Mouse (Mus musculus) granulocyte monocyte progenitor cell, adult 5-6 weeks (primary cell): ENCODE data around the gene Igbp1. TPM values are rescaled to one million over a fixed set of nuclear protein-coding genes. Genes with fewer than 3 reads are reported as not detected.
A peak's percentile ranks its signal among the peaks of the same experiment; 100 is the strongest.

ENCODE experiments used
- ATAC-seq: replicated peaks from 2 replicates; pipeline ENCODE4 v1.8.0; 2016; ENCODE audit warnings: mild to moderate bottlenecking, moderate TSS enrichment, inconsistent platforms; ENCODE audit not compliant: poor library complexity, severe bottlenecking
- total RNA-seq, 2 experiments: library from RNA; stranded (forward) in 1 of 2; stranded (reverse) in 1 of 2; fragments of 200-712, 200-1000 nt in 1 of 2; fragments of >200 nt in 1 of 2; fragmentation: Nextera tagmentation in 1 of 2; gene quantifications; 2 replicates each; pipeline ENCODE4 v1.2.3; 2014 to 2017

The Igbp1 gene
- total RNA-seq (2014; fragmentation: Nextera tagmentation) (74.5 and 104 TPM in 2 replicates), total RNA-seq (2017) (98.4 and 104 TPM in 2 replicates)

DNA sequence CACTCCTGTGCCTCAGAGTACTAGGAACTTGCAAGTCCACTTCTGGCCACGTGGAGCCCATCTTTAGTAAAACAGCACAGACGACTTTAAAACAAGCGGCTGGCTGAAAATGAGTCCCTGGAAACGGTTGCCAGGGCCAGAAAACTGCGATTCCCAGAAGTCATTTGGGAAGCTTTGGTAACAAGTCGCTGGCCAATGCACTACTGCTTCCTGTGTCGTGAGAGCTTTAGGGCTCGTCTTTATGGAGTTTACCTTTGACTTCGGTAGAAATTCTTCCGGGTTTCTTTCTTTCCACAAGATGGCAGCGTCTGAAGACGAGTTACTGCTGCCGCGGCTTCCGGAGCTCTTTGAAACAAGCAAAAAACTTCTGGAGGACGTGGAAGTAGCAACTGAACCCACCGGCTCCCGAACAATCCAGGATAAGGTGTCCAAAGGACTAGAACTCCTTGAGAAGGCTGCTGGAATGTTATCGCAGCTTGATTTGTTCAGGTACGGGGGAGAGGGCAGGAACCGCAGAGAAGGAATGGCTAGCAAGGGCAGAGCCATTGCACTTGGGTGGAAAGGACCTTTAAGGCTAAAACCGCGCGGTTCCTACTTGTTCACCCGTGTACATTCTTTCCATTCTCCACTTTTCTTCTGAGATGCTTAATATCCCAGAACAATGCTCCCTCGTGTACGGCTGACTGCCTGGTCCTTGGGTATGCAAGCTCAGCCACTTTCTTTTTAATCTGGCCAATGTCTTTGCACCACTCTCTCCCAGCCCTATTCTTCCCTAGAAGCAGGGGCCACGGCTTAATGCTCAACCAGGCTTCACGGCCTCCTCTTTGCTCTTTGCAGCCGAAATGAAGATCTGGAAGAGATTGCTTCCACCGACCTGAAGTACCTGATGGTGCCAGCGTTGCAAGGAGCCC lies at the start of gene Igbp1:
Gene Igbp1 (plus strand): TSS at position 224 of the 911 bp plus-strand sequence.
- ATAC-seq: peak; percentile 93

DNA sequence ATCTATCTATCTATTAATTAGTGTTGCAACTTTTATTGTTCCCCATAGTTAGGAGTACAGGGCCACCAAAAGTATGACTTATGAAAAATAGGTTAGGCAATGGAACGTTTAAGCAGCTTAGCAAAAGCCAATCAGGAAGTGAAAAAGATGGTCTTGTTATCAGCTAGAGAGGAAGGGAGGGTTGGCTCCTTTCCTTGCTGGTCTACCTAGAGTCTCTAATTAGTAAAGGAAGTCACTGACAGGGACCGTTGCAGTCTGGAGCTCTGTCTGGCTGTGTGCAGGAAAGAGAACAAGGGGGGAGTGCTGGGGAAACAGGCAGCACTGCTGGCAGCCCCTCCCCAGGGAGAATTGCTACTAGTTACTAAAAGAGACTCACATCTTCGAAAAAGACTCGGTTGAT lies 26.0 kb upstream of the Igbp1 start:
- peak; percentile 88 for ATAC-seq

DNA sequence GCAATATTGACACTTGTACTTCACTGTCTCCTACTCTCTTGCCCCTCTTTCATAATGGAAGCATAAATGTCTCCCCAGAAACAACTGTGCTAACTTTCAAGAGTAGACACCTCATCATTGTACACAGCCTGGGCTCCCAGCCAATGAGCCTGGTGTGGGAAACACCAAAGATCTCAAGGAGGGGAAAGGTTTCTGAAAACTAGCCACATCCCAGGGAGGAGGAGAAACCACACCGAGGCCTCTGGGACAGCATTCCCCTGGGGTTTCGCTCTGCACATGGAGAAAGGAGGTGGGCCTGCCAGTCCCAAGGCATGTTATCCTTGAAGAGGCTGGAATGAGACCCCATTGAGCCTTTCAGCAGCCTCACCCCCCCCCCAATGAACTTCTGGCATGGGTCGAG lies 24.0 kb upstream of the Igbp1 start:
- no peak for ATAC-seq

DNA sequence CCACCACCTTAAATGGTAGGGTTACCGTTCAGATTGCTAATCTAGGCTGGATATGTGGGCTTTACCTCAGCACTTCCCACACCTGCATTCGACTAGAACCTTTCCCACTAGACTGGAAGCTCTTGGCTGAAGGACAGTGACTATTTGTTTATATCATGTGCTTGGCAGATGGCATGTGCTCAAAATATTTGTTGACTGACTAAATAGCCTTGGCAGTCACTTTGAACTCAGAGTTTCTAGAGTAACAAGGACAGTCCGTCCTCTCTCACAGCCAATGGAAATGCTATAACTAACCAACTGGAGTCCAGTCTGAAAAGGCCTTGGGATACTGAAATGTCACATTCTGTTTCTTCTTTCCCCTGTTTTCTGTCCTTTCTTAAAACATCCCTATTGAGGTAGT lies 22.6 kb upstream of the Igbp1 start:
- no peak for ATAC-seq

DNA sequence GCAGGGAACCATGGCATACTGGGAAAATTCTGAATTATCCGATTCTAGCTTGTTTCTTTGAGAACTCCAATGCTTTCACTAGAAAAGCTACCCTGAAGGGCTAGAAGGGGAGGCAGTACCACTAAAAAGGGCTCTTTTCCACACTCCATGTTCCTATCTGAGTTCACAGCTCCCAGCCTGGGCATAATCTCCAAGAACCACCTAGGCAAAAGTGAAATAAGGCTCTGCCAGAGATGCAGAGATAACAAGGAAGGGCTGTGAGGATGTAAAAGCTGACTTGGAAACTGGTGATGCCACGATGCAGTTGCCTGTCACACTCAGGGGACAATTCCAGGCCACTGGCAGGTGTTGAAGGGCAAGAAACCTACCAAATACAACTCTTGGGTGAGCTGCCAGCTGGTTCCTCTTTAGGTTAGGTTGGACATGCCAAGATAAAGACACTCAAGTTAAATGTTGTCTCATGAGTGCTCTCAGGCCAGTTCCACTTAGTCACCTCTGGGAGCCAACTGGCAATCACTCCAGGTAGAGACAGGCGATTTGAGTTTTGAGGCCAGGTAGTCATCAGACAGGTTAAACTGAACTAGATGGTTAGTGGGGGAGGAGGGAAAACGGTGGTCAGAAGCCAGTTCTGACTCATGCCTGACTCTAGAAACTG lies 18.4 kb upstream of the Igbp1 start:
- no peak for ATAC-seq

DNA sequence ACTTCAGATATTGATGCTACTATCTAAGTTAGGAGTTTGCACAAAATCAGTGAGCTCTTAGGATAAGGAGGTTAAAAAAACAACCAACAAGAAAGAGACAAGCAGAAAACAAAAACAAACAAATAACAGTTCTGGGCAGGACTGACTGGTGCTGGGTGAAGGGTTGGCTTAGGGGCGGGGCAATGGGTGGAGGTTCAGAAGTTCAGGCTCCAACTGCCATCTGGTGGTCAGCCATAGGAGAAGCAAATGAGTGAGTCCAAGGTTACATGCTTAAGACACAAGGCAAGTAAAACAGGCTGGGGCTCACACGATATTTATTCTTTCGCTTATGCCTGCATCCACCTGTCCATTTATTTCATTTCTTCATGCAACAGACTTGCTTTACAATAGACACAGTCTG lies 13.8 kb upstream of the Igbp1 start:
- peak; percentile 99 for ATAC-seq

DNA sequence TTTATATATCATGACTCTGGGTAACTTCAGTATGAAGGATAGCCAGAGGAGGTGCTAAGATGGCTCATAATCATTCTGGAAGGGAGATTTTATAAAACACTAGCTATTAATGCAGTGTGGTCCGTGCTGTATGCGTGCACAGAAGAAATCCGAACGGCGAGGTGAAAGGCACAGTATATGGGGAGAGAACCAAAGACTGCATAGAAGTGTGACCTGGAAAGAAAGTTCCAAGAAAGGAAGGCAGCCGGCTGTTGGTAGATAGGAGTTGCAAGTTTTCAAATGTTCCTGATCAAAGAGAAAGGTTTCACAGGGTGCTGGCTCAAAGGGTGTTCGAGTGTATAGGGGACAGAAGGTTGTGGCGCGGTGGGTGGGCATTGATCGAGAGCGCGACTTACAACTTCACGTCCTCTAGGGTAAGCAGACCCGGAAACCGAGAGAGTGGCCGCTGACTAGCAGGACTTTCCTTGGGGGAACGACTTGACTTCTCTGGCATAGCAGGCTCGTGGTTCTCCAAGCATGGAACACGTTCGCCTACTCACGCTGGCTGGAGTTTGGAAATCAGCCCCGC lies 507 bp upstream of the Igbp1 start:
- ATAC-seq: no peak

DNA sequence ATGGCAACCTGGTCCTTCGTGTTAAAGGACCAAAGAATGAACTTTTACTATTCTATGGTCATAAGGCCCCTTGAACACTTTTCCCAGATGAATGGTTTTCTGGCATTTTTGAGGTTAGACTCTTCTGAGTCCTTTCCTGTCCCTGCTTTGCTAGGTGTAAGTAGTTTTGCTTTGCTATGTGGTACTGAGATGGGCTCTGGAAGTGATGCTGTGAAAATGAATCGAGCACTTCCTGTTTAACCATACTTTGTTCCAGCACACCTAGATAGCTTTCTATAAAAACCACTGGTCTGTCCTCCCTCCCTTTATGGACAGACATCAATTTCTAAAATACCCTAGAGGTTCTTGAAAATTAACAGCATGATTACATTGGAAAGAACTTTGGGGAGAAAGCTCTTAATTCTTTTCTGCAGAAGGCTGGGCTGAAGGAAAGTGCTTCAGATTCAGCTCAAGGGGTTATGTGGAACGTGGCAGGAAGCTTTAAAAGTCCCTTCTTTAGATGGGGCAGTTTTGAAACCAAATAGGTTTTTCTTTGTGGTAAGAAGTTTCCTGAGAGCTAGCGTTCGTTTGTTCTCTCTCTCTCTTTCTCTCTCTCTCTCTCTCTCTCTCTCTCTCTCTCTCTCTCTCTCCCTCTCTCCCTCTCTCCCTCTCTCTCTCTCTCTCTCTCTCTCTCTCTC lies 10.2 kb downstream of the Igbp1 start:
- ATAC-seq: no peak

DNA sequence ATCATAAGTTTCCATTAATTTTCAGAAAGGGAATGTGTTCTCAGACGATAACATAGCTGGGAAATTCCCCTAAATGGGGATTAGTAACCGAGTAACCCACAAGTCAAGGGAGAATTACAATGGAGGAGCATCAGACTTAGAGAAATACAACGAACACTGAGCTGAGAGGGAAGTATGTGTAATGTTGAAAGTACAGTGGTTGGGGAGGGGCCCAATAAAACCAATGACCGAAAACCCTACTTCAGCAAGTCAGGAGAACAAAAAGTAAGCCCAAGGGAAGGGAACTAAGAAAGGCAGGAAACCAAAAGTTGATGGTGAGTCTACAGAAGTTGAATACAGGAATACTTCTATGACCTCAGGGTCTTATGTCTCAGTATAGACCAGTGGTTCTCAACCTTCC lies 14.1 kb downstream of the Igbp1 start:
- peak; percentile 68 for ATAC-seq

DNA sequence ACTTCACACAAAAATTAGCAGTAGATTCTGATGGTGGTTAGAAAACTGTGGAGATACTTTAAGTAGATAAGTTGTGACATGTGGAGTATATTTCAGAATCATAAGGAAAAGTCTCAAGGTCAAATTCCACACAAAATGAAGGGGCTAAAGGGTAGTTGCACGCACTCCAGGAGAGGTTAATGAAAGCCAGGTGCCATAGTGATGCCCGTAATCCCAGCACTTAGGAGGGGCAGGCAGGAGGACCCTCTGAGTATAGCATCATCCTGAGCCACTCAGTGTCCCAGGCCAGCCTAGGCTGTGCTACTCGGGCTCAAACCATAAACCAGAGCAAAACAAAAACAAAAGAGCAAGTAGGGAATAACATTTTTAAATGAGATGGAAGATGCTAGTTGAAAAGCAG lies 15.8 kb downstream of the Igbp1 start:
- ATAC-seq: no peak

DNA sequence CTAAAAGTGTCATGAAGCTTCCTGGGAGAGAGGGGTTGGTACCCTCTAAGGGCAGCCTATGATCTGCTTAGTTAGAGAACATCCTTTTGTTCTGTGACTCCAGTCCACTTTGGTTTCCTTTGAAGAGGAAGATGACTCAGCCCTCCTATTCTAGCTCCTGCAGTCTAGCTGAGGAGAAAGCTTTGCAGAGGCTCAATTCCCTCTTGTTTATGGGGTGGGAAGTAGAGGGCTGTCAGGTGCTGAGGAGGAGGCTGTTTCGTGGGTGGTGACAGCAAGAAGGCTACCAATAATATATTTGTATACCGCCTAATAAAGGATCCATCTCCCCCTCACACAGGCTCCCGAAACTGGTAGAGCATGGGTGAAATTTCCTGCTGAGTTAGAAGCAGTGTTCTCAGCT lies 22.6 kb downstream of the Igbp1 start:
- ATAC-seq: no peak

DNA sequence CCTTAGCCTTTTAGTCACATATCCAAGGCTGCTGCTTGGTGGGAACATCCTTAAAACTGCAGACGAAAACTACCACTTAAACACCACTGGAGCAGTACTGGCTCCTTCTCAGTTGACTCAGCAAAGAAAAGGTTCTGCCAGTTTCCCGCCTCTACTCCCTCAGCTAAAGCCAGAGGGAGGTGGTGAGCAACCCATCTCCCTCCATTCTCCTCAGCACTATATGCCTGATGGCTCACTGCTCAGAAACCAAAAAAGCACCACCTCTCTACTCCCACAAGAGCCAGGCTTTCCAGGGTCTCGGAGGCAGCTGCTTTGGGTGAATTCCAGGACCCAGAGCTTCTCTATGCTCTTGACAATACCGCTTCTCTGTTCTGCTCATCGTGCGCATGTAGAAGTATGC lies 23.5 kb downstream of the Igbp1 start:
- no peak for ATAC-seq

DNA sequence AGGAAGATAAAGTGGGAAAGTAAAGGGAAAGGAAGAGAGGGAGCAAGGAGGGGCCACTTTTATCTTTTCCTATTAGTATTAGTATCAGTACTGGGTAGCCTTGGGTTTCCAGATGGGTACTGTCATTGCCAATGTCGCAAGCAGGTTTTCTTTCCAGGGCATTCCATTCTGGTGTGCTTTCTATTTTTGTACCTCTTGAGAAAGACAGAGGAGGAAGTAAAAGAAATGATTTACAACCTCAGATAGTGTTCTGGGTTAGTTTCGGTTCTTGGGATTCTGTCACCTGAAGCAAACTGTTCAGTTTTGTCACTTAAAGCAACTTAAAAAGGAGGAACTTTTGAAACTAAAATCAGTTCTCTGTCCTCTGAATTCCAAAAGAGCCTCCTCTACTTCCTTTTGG lies 24.4 kb downstream of the Igbp1 start:
- peak; percentile 83 for ATAC-seq

DNA sequence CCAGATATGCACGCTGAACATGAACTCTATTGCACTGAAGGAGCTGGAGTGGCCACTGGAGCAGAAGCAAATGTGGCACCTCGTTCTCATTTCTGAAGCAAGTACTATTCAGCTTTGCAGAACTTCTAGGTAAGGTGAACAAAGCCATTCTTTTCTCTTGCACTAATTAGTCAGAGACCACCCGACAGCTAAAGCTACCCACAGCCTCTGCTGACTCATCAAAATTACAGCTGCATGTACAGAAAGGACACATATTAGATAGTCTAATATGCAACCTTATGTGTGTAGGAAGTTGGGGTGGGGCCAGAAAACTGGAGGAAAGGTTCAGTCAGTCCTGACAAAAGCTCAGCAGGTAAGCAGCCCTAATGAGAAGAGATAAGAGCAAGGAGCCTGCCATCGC lies 30.4 kb downstream of the Igbp1 start, which contains the start of gene Dgat2l6:
Gene Dgat2l6 (plus strand): TSS at position 368 of the 400 bp plus-strand sequence.
- no peak for ATAC-seq

DNA sequence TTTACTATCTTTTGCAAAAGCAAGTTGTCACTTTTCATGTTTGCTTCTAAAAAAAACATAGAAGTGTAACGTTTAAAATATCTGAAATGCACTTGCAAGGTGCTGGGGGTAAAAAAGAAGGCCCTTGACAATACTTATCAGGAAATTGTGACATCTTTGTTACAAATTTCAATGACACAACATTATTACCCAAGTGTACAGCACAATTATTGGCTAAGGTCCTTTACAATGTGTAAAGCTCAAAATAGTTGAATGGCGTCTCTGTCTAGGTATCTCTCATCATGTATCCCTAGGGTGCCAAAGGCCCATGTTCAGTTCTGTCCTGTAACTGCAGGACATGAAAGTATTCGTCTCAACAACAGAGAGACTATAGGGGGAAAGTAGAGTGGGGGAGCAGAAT lies 61.9 kb downstream of the Igbp1 start:
- ATAC-seq: peak; percentile 48

DNA sequence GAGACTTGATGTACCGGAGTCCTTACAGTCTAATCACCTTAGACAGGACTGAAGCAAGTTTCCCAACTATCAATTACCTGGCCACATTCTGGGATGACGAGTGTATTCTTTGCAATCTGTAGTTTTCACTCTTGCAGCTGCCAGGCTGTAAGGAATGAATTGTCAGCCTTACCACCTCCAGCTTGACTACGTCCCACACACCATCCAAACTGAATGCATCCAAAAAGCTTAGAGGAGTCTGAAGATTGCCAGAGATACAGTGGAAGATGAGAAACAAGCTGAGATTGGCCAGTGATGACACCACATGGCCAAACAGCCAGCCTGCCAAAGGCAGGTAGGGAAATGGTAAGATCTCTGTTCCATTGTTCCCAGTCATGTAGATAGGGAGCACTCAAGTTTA lies 71.6 kb downstream of the Igbp1 start:
- ATAC-seq: no peak

Other genes with a start within 250 kb of the Igbp1 start
- gene Otud6a, start 65.3 kb upstream of the Igbp1 start, total RNA-seq (2014; fragmentation: Nextera tagmentation): not detected in 2 replicates
- gene Otud6a, start 65.3 kb upstream of the Igbp1 start, total RNA-seq (2017): not detected in 2 replicates
- 1.0 and 5.3 TPM in 2 replicates for gene Awat2, start 51.6 kb upstream of the Igbp1 start, total RNA-seq (2014; fragmentation: Nextera tagmentation)
- 2.5 and 2.6 TPM in 2 replicates for gene Awat2, start 51.6 kb upstream of the Igbp1 start, total RNA-seq (2017)
- gene Dgat2l6, start 30.5 kb downstream of the Igbp1 start, total RNA-seq (2014; fragmentation: Nextera tagmentation): not detected in 2 replicates
- gene Dgat2l6, start 30.5 kb downstream of the Igbp1 start, total RNA-seq (2017): not detected in 2 replicates
- not detected in 2 replicates for gene Awat1, start 78.0 kb downstream of the Igbp1 start, total RNA-seq (2014; fragmentation: Nextera tagmentation)
- not detected in 2 replicates for gene Awat1, start 78.0 kb downstream of the Igbp1 start, total RNA-seq (2017)
- not detected in 2 replicates for gene P2ry4, start 100.6 kb downstream of the Igbp1 start, total RNA-seq (2014; fragmentation: Nextera tagmentation)
- not detected in 2 replicates for gene P2ry4, start 100.6 kb downstream of the Igbp1 start, total RNA-seq (2017)
- not detected in 2 replicates for gene Arr3, start 111.2 kb downstream of the Igbp1 start, total RNA-seq (2014; fragmentation: Nextera tagmentation)
- gene Arr3, start 111.2 kb downstream of the Igbp1 start, total RNA-seq (2017): not detected in 2 replicates
- 7.7 and 21.2 TPM in 2 replicates for gene Kif4, start 131.4 kb downstream of the Igbp1 start, total RNA-seq (2014; fragmentation: Nextera tagmentation)
- 41.5 and 48.3 TPM in 2 replicates for gene Kif4, start 131.4 kb downstream of the Igbp1 start, total RNA-seq (2017)
- gene Pdzd11, start 132.3 kb downstream of the Igbp1 start, total RNA-seq (2014; fragmentation: Nextera tagmentation): 46.6 and 47.1 TPM in 2 replicates
- gene Pdzd11, start 132.3 kb downstream of the Igbp1 start, total RNA-seq (2017): 31.1 and 32.3 TPM in 2 replicates
- gene Gdpd2, start 235.6 kb downstream of the Igbp1 start, total RNA-seq (2014; fragmentation: Nextera tagmentation): not detected in 2 replicates
- gene Gdpd2, start 235.6 kb downstream of the Igbp1 start, total RNA-seq (2017): not detected in 2 replicates